Mouse (Mus musculus): Measurements from ENCODE around the gene Gm19684.

The Gm19684 gene

GRCm38 (mm10) chr17:36178938-36179337 lies 57.5 kb downstream of the Gm19684 start:
- DNase-seq: peak; percentile 55

All from retina, postnatal 1 day (tissue).